Mouse (Mus musculus) cortical plate, adult 2 months (tissue): Measurements from ENCODE around the gene Chac1.

ENCODE experiments used
- CTCF ChIP-seq: fragments of 200-500 bp; IDR thresholded peaks from 2 replicates; pipeline ENCODE4 v1.5.1; 2011; ENCODE audit warnings: mild to moderate bottlenecking, control low read depth, low read length; ENCODE audit not compliant: insufficient read depth; ENCODE audit errors: extremely low read depth
- POLR2A ChIP-seq: fragments of 200-500 bp; IDR thresholded peaks from 2 replicates; pipeline ENCODE4 v1.6.1; 2011; ENCODE audit warnings: mild to moderate bottlenecking, low read length, control low read depth; ENCODE audit not compliant: insufficient read depth; ENCODE audit errors: extremely low read depth

DNA sequence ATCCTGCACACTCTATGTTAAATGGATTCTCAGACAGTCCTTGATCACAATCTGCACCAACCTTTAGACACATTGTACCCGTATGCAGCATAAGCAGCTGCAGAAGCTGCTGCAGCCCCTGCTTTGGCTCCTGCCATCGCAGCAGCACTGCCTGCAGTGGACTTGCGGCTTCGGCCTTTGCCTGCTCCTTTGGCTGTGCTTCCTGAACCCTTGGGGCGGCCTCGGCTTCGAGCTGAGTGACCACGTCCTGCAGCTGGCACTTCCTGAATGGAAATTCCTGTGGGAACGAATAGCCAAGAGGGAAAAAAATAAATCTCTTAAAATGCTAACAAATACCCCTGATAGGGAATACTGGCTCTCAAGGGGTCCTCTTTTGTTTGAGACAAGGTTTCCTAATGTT lies 26.3 kb downstream of the Chac1 start:
- no peak for TF ChIP-seq CTCF
- no peak for TF ChIP-seq POLR2A
